Mouse (Mus musculus) spleen, adult 2 months (tissue): Measurements from ENCODE around the gene Camk1g. TPM values are rescaled to one million over a fixed set of nuclear protein-coding genes. Genes with fewer than 3 reads are reported as not detected.
A peak's percentile ranks its signal among the peaks of the same experiment; 100 is the strongest.

Experiments
- DNase-seq, 2 experiments: peaks; one replicate each; pipeline versions ENCODE4 v3.0.0 to v3.0.0-alpha.2; 2012 to 2021; ENCODE audit warnings: low spot score in 2 of 2, low read depth in 1 of 2
- H3K27ac ChIP-seq: fragments of 200-500 bp; 2 replicates; pipeline ENCODE4 v1.5.1; 2012; ENCODE audit warnings: low read length, inconsistent platforms; ENCODE audit not compliant: insufficient read depth
- H3K27me3 ChIP-seq: fragments of 200-500 bp; 2 replicates; pipeline ENCODE4 v1.6.1; 2012; ENCODE audit warnings: mild to moderate bottlenecking, moderate library complexity, low read length, inconsistent platforms; ENCODE audit not compliant: control insufficient read depth, insufficient read depth
- H3K36me3 ChIP-seq: fragments of 200-500 bp; 2 replicates; pipeline ENCODE4 v1.6.1; 2012; ENCODE audit warnings: mild to moderate bottlenecking, low read length, inconsistent platforms; ENCODE audit not compliant: control insufficient read depth, insufficient read depth
- H3K4me1 ChIP-seq: fragments of 200-500 bp; 2 replicates; pipeline ENCODE4 v1.6.1; 2011; ENCODE audit warnings: inconsistent platforms; ENCODE audit not compliant: control insufficient read depth, insufficient read depth, insufficient read length
- H3K4me3 ChIP-seq: fragments of 200-500 bp; 2 replicates; pipeline ENCODE4 v1.5.1; 2011; ENCODE audit warnings: mild to moderate bottlenecking, inconsistent platforms; ENCODE audit not compliant: insufficient read depth, insufficient read length; ENCODE audit errors: extremely low read depth
- CTCF ChIP-seq: fragments of 200-500 bp; IDR thresholded peaks from 2 replicates; pipeline ENCODE4 v1.5.1; 2011; ENCODE audit warnings: mild to moderate bottlenecking, inconsistent platforms; ENCODE audit not compliant: insufficient read depth, insufficient read length, insufficient replicate concordance; ENCODE audit errors: extremely low read depth
- POLR2A ChIP-seq: fragments of 200-500 bp; IDR thresholded peaks from 2 replicates; pipeline ENCODE4 v1.6.1; 2011; ENCODE audit warnings: low read depth, low read length, inconsistent platforms
- WGBS: fragments of 180-500 bp; shearing (Covaris S2); methylation state at CpG from one replicate; pipeline ENCODE4 v1.1.7; 2018; 5-methylcytosine and 5-hydroxymethylcytosine counted together
- polyA plus RNA-seq: library from polyadenylated mRNA; depleted of rRNA; stranded (reverse); fragments of >200 nt; gene quantifications from 2 replicates; pipeline ENCODE4 v1.2.3, GENCODE M21; 2012

Gene Camk1g
- polyA plus RNA-seq, 1 experiment = 0.26 TPM

DNA sequence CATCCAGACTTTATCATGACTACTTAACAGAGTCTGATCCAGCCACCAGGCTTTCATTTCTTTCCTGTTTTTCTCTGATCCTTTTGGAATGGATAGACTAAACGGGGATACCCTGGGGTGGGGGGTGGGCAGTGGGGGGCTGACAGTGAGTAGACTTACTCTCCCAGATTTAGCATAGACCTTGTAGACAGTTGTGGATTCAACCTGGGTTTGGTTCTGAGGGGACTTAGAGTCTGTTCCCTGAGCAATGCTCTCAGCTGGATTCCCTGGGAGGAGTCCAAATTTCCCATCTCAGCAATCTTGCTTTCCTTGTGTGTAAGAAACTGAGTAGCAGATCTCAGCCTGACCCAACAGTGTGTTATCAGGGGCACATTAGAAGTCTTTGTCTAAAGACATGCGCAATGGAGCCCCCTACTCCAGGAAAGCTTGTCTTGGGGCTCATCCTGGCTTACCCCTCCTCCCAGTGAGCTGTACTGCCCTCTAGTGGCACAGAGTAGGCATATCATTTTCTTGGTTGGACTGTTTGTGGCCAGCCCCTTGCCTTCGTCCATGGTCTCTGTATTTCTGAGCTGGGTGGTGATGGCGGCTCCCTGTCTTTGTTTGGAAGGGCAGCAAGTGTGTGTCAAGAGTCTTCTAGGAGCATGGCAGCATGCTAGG is 6.5 kb upstream of the Camk1g start:
- no peak for TF ChIP-seq POLR2A
- TF ChIP-seq CTCF = peak; percentile 73; the same call in 1 of the 2 replicates
- no peaks in the 10 kb centered on the region for H3K36me3 ChIP-seq
- H3K4me1 ChIP-seq = no peaks in the 10 kb centered on the region
- no peaks in the 10 kb centered on the region for H3K27me3 ChIP-seq
- H3K27ac ChIP-seq = no peak overlapping the region
- H3K4me3 ChIP-seq = no peak overlapping the region
- peak in 1 of 2 experiments; percentile 35 for DNase-seq
- WGBS = 45% methylated on average over 4 of the region's 4 CpGs

DNA sequence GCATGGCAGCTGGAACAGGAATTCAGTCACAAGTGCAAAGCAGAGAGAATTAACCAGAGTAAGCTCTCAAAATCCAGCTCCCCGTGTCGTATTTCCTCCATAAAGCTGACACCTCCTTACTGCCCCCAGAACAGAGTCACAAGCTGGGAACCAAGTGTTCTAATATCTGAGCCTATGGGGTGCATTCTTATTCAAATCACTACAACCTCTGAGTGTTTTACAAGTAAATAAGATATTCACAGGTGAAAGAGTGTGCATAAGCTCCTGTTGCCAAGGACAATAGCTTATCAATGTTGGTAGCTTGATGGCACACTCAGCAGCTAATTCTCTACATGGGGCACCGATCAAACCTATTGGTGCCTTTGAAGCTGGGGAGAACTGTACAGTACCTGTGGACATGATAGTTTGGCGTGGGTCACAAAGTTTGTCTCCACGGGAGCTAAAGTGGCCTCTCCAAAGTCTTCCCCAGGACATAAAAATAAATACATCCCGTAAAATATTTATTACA is 3.9 kb upstream of the Camk1g start:
- H3K27ac ChIP-seq = no peak overlapping the region
- TF ChIP-seq POLR2A (no peak), CTCF (no peak)
- H3K4me1 ChIP-seq = 0 out of 2 replicates have a peak, but pooled peaks cover 2% of the 10 kb centered on the region
- DNase-seq = no peak
- WGBS = 91% methylated on average over 6 of the region's 6 CpGs
- H3K4me3 ChIP-seq = no peak overlapping the region
- H3K27me3 ChIP-seq = no peaks in the 10 kb centered on the region
- no peaks in the 10 kb centered on the region for H3K36me3 ChIP-seq

DNA sequence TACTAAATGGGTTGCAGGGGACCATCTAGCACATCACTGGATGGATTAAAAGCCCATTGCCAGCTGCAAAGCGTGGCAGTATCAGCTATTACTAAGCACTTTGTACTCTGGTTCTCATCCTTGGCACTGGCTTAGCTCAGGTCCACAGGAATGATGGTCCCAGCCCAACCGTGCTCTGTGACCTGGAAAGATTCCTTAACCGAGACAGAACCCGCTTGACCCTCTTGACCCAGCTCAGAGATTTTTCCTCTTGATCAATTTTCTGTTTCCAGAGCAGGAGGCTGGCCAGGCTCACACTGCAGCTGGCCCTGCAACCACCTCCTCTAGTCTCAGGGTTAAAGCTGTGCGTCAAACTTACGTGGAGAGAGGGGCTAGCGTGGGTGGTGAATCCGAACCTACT is 1.0 kb downstream of the Camk1g start:
- no peak for DNase-seq
- Histone ChIP-seq H3K36me3 (no peaks in the 10 kb centered on the region), H3K27me3 (no peaks in the 10 kb centered on the region), H3K4me1 (0 out of 2 replicates have a peak, but pooled peaks cover 2% of the 10 kb centered on the region), H3K4me3 (no peak overlapping the region), H3K27ac (no peak overlapping the region)
- 84% methylated on average over 8 of the region's 8 CpGs for WGBS
- TF ChIP-seq POLR2A (no peak), CTCF (no peak)

DNA sequence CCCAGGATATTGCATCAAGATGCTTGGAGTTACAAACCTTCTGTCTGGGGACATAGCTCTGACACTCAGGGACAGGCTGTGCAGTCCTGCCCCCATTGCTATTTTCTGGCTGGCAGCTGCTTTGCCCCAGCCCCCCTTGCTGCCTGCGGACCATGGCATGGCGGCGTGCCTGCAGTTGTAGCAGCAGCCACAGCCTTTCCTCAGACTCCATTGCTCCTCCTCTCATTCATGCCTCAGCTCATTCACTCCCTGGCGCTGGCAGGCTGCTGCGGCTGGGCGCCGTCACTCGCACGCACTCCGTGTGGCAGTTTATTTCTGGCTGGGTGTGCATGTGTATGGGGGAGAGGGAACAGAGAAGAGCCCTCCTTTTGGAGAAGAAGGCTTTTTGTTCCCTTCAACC is 2.0 kb downstream of the Camk1g start:
- Histone ChIP-seq H3K27ac (no peak overlapping the region), H3K4me3 (no peak overlapping the region), H3K36me3 (no peaks in the 10 kb centered on the region), H3K27me3 (no peaks in the 10 kb centered on the region), H3K4me1 (peaks cover 8% of the 10 kb centered on the region; the same call in 1 of the 2 replicates)
- no peak for DNase-seq
- no peak for TF ChIP-seq CTCF
- no peak for TF ChIP-seq POLR2A
- 39% methylated on average over 10 of the region's 10 CpGs for WGBS

- TF ChIP-seq POLR2A (no peak), CTCF (peak; percentile 78; the same call in 1 of the 2 replicates)
- Histone ChIP-seq H3K4me3 (no peak overlapping the region), H3K27me3 (no peaks in the 10 kb centered on the region), H3K4me1 (peaks cover 6% of the 10 kb centered on the region; the same call in 1 of the 2 replicates), H3K27ac (no peak overlapping the region), H3K36me3 (no peaks in the 10 kb centered on the region)
- WGBS = 68% methylated on average over 5 of the region's 5 CpGs
- DNase-seq = peak in 1 of 2 experiments; percentile 59
Observed at GRCm38 (mm10) chr1:193363801-193364231, 6.3 kb downstream of the Camk1g start.

- H3K4me1 ChIP-seq = peaks cover 6% of the 10 kb centered on the region; the same call in 1 of the 2 replicates
- no peak for DNase-seq
- H3K27me3 ChIP-seq = no peaks in the 10 kb centered on the region
- H3K36me3 ChIP-seq = no peaks in the 10 kb centered on the region
- no peak overlapping the region for H3K4me3 ChIP-seq
- 89% methylated on average over 7 of the region's 7 CpGs for WGBS
- H3K27ac ChIP-seq = no peak overlapping the region
- TF ChIP-seq CTCF (no peak), POLR2A (no peak)
Observed at GRCm38 (mm10) chr1:193362078-193362477, 8.0 kb downstream of the Camk1g start.

- H3K27ac ChIP-seq = no peak overlapping the region
- no peak for TF ChIP-seq POLR2A
- TF ChIP-seq CTCF = no peak
- H3K4me3 ChIP-seq = no peak overlapping the region
- no peak for DNase-seq
- 73% methylated on average over 6 of the region's 6 CpGs for WGBS
- no peaks in the 10 kb centered on the region for H3K27me3 ChIP-seq
- peaks cover 6% of the 10 kb centered on the region; the same call in 1 of the 2 replicates for H3K4me1 ChIP-seq
- H3K36me3 ChIP-seq = no peaks in the 10 kb centered on the region
Observed at GRCm38 (mm10) chr1:193361181-193361580, 8.9 kb downstream of the Camk1g start.
